Mouse (Mus musculus): Measurements from ENCODE around the gene Gm10273. TPM values are rescaled to one million over a fixed set of nuclear protein-coding genes. Genes with fewer than 3 reads are reported as not detected.
"Not testable (repeated sequence)": the region's sequence is repeated elsewhere in the genome, so short reads cannot be mapped to it uniquely, and the experiment has no call there.

Gm10273 gene
- total RNA-seq (2014; rRNA removed) (1.3 and 5.9 TPM in 2 replicates), polyA plus RNA-seq (2015; fragmentation: Nextera tagmentation; extraction: Ambion mirVana) (4.0 and 7.7 TPM in 2 replicates)

DNA sequence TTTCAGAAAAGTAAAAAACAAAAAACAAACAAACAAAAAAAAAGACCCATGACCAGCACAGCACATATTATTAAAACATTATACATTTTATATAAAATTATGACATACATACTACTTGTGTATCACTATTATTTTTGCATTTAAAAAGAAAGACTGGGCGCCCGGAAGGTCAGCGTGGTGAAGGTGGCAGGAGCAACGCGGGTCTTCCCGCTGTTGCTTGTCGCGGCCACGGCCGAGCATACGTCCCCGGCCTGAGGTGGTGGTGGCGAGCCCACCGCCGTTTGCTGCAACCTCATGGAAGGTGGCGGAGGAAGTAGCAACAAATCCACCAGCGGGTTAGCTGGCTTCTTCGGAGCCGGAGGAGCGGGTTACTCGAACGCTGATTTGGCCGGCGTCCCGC is at the start of gene Gm10273:
Gm10273 (plus strand) TSS at position 172 of the 400 bp plus-strand sequence.
- H3K4me3 ChIP-seq (ENCODE audit: low read length); H3K36me3 ChIP-seq (ENCODE audit: insufficient read depth, low read length); H3K4me1 ChIP-seq (ENCODE audit: insufficient read depth, low read length); H3K27me3 ChIP-seq (ENCODE audit: insufficient read depth, low read length); ATAC-seq; H3K9me3 ChIP-seq (ENCODE audit: low read length); H3K4me2 ChIP-seq (ENCODE audit: low read depth, low read length); H3K9ac ChIP-seq (replicated peaks; ENCODE audit: low read length); H3K27ac ChIP-seq; DNase-seq (ENCODE audit: low spot score): not testable (repeated sequence)
- 91% methylated on average over 10 of the region's 25 CpGs for WGBS

DNA sequence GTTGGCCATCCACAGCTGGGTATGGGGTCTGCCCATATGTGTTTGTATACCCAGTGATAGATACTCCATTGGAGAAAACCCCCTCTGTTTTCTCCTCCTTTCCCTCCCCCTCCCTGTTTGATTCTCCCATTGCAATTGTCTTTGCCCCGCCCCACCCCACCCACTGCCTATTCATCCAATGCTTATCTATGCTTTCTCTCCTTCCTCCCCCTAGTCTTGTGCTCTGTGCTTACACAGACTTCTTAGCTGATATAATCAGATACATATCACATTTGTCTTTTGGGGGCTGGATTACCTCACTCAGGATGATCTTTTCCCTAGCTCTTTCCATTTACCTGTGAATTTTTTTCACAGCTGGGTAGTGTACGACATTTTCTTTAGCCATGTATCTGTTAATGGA is 48.9 kb upstream of the Gm10273 start:
- Histone ChIP-seq H3K4me1 (ENCODE audit: insufficient read depth, low read length) (no peaks in the 10 kb centered on the region), H3K27me3 (ENCODE audit: insufficient read depth, low read length) (no peaks in the 10 kb centered on the region), H3K4me2 (ENCODE audit: low read depth, low read length) (no peak overlapping the region), H3K27ac (no peak overlapping the region), H3K9ac (replicated peaks; ENCODE audit: low read length) (no peak overlapping the region), H3K9me3 (ENCODE audit: low read length) (no peaks in the 10 kb centered on the region), H3K36me3 (ENCODE audit: insufficient read depth, low read length) (peaks cover 34% of the 10 kb centered on the region), H3K4me3 (ENCODE audit: low read length) (no peak overlapping the region)
- TF ChIP-seq CTCF (IDR thresholded peaks at IDR 0.05; ENCODE audit: low read depth): no peak
- WGBS: 84% methylated on average over 2 of the region's 2 CpGs
- ATAC-seq (no peak), DNase-seq (ENCODE audit: low spot score) (no peak)

DNA sequence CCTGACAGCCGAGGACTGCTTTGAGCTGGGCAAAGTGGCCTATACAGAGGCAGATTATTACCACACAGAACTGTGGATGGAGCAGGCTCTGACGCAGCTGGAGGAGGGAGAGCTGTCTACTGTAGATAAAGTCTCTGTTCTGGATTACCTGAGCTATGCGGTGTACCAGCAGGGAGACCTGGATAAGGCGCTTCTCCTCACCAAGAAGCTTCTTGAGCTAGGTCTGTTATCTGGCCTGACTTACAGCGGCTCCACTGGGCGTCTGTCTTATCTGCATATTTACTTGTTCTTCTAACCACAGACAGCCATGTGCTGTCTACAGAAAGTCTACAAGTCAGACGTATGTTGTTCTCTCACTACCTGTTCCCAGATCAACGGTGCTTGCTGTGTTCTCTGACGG is 47.2 kb upstream of the Gm10273 start:
- peaks cover 41% of the 10 kb centered on the region for H3K36me3 ChIP-seq (ENCODE audit: insufficient read depth, low read length)
- 92% methylated on average over 9 of the region's 9 CpGs for WGBS

DNA sequence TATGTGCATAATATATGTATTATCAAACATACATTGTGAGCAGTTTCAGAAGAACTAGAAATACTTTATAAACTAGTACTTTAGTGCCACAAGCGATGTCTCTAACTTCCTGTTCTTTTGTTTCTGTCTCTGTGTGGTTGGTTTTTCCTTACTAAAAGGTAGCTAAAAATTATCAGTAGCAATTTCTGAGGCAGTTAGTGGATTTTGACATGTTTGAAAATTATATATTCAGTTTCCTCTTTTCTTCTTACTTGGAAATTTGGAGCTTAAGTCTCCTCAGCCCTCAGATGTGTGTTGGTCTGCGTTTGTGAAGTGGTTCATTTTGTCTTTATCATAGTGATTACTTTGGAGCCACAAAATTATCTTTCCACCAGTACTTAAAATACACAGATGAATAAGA is 45.9 kb upstream of the Gm10273 start:
- WGBS: 95% methylated on average over 2 of the region's 2 CpGs
- no peaks in the 10 kb centered on the region for H3K27me3 ChIP-seq (ENCODE audit: insufficient read depth, low read length)
- no peak for ATAC-seq
- DNase-seq (ENCODE audit: low spot score): no peak
- H3K9me3 ChIP-seq (ENCODE audit: low read length): no peaks in the 10 kb centered on the region
- no peak for TF ChIP-seq CTCF (IDR thresholded peaks at IDR 0.05; ENCODE audit: low read depth)
- no peak overlapping the region for H3K9ac ChIP-seq (replicated peaks; ENCODE audit: low read length)
- H3K4me3 ChIP-seq (ENCODE audit: low read length): no peak overlapping the region
- peaks cover 46% of the 10 kb centered on the region for H3K36me3 ChIP-seq (ENCODE audit: insufficient read depth, low read length)
- H3K4me1 ChIP-seq (ENCODE audit: insufficient read depth, low read length): no peaks in the 10 kb centered on the region
- H3K27ac ChIP-seq: no peak overlapping the region
- no peak overlapping the region for H3K4me2 ChIP-seq (ENCODE audit: low read depth, low read length)

More for the DNA sequence above, 47.2 kb upstream of the Gm10273 start:
- Histone ChIP-seq H3K9me3 (ENCODE audit: low read length) (no peaks in the 10 kb centered on the region), H3K27ac (no peak overlapping the region), H3K4me1 (ENCODE audit: insufficient read depth, low read length) (no peaks in the 10 kb centered on the region), H3K9ac (replicated peaks; ENCODE audit: low read length) (no peak overlapping the region), H3K4me3 (ENCODE audit: low read length) (no peak overlapping the region), H3K4me2 (ENCODE audit: low read depth, low read length) (no peak overlapping the region), H3K27me3 (ENCODE audit: insufficient read depth, low read length) (no peaks in the 10 kb centered on the region)
- DNase-seq (ENCODE audit: low spot score): no peak
- no peak for ATAC-seq
- no peak for TF ChIP-seq CTCF (IDR thresholded peaks at IDR 0.05; ENCODE audit: low read depth)

DNA sequence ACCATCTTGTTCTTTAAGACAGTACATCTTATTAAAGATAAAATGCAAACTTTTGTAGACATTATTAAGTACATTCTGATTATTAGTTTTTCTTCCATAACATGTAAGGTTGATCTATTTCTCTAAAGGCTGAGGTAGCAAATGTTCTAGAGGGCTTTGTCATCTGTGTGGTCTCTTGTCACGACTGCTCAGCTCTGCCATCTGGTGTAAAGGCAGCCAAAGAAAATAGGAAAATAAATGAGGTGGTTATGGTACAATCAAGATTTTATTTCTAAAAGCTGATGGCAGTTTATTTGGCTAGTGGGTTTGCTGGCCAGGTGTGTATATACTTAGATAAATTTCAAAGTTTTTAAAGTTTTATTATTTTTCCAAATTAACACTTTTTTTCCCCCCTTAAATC is 42.4 kb upstream of the Gm10273 start:
- H3K27me3 ChIP-seq (ENCODE audit: insufficient read depth, low read length): no peaks in the 10 kb centered on the region
- ATAC-seq: no peak
- peak; percentile 39 for TF ChIP-seq CTCF (IDR thresholded peaks at IDR 0.05; ENCODE audit: low read depth)
- DNase-seq (ENCODE audit: low spot score): no peak
- H3K27ac ChIP-seq: no peak overlapping the region
- 28% methylated on average over 1 of the region's 1 CpGs for WGBS
- H3K4me3 ChIP-seq (ENCODE audit: low read length): no peak overlapping the region
- no peak overlapping the region for H3K9ac ChIP-seq (replicated peaks; ENCODE audit: low read length)
- no peaks in the 10 kb centered on the region for H3K9me3 ChIP-seq (ENCODE audit: low read length)
- peaks cover 47% of the 10 kb centered on the region for H3K36me3 ChIP-seq (ENCODE audit: insufficient read depth, low read length)
- no peaks in the 10 kb centered on the region for H3K4me1 ChIP-seq (ENCODE audit: insufficient read depth, low read length)
- H3K4me2 ChIP-seq (ENCODE audit: low read depth, low read length): no peak overlapping the region

DNA sequence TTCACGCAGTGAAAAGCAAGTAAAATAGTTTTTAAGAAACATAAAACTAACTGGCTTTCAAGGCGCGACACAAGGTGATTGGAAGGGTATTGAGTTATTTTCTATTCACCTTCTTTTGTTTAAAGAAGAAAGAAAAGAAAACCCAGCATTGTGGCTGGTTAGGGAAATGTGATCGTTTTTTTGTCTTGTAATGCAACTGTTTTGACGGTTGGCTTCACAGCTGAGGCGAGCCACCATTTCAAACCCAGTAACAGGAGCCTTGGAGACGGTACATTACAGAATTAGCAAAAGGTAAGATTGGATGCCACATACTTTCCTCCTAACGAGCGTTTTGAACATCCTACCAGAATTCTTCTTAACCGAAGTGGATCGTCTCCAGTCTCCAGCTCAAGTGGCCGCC is 41.3 kb upstream of the Gm10273 start:
- DNase-seq (ENCODE audit: low spot score): no peak
- no peak overlapping the region for H3K4me2 ChIP-seq (ENCODE audit: low read depth, low read length)
- H3K4me1 ChIP-seq (ENCODE audit: insufficient read depth, low read length): no peaks in the 10 kb centered on the region
- WGBS: 81% methylated on average over 12 of the region's 12 CpGs
- H3K4me3 ChIP-seq (ENCODE audit: low read length): no peak overlapping the region
- peaks cover 39% of the 10 kb centered on the region for H3K36me3 ChIP-seq (ENCODE audit: insufficient read depth, low read length)
- no peak overlapping the region for H3K27ac ChIP-seq
- H3K27me3 ChIP-seq (ENCODE audit: insufficient read depth, low read length): no peaks in the 10 kb centered on the region
- no peak overlapping the region for H3K9ac ChIP-seq (replicated peaks; ENCODE audit: low read length)
- no peak for ATAC-seq
- TF ChIP-seq CTCF (IDR thresholded peaks at IDR 0.05; ENCODE audit: low read depth): no peak
- H3K9me3 ChIP-seq (ENCODE audit: low read length): no peaks in the 10 kb centered on the region

DNA sequence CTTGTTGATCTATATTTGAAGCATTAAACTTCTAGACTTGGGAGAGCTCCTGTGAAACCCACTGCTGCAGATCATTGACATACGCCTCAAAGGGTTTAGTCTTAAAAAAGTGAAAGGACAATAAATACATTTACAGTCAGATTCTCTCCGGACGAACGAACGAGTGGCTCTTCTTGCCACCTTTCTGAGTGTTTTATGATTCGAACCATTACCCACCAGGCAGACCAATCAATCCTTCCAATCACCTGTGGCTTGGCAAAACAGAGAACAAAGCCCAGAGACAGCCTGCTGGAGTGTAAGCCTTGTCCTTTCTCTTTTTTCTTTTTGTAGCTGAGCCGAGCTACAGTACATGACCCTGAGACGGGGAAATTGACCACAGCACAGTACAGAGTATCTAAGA is 40.4 kb upstream of the Gm10273 start:
- Histone ChIP-seq H3K27ac (no peak overlapping the region), H3K4me2 (ENCODE audit: low read depth, low read length) (no peak overlapping the region), H3K9me3 (ENCODE audit: low read length) (no peaks in the 10 kb centered on the region), H3K36me3 (ENCODE audit: insufficient read depth, low read length) (peaks cover 35% of the 10 kb centered on the region), H3K27me3 (ENCODE audit: insufficient read depth, low read length) (no peaks in the 10 kb centered on the region), H3K4me3 (ENCODE audit: low read length) (no peak overlapping the region), H3K4me1 (ENCODE audit: insufficient read depth, low read length) (no peaks in the 10 kb centered on the region), H3K9ac (replicated peaks; ENCODE audit: low read length) (no peak overlapping the region)
- no peak for ATAC-seq
- no peak for DNase-seq (ENCODE audit: low spot score)
- WGBS: 84% methylated on average over 8 of the region's 8 CpGs
- TF ChIP-seq CTCF (IDR thresholded peaks at IDR 0.05; ENCODE audit: low read depth): no peak
